Mouse (Mus musculus): ENCODE measurements at regions not wholly inside any gene's neighbourhood (a gene's known extent, or its start where the extent isn't known, plus 50 kb on each side); places are given as distances from the start of the nearest gene placed in this dataset.

- DNase-seq = no peak
These were observed 56.9 kb upstream of the Pik3r1 start for GRCm38 (mm10) chr13:101824962-101825361.

- no peak for DNase-seq
These were observed 64.0 kb upstream of the Pik3r1 start for GRCm38 (mm10) chr13:101831872-101832629.

GRCm38 (mm10) chr13:101834546-101834945 lies 66.5 kb upstream of the Pik3r1 start:
- no peak for DNase-seq

GRCm38 (mm10) chr13:101836992-101837391 lies 69.0 kb upstream of the Pik3r1 start:
- no peak for DNase-seq

GRCm38 (mm10) chr13:101844461-101845440 lies 76.7 kb upstream of the Pik3r1 start:
- DNase-seq = peak; percentile 57

GRCm38 (mm10) chr13:101846016-101846415 lies 78.0 kb upstream of the Pik3r1 start:
- no peak for DNase-seq

GRCm38 (mm10) chr13:101847879-101848600 lies 80.0 kb upstream of the Pik3r1 start:
- DNase-seq = peak; percentile 24

GRCm38 (mm10) chr13:101848601-101849147 lies 80.7 kb upstream of the Pik3r1 start:
- no peak for DNase-seq

- no peak for DNase-seq
These were observed 81.4 kb upstream of the Pik3r1 start for GRCm38 (mm10) chr13:101849416-101849815.

- no peak for DNase-seq
These were observed 83.3 kb upstream of the Pik3r1 start for GRCm38 (mm10) chr13:101851329-101851728.

- DNase-seq = no peak
These were observed 84.9 kb upstream of the Pik3r1 start for GRCm38 (mm10) chr13:101852960-101853359.

GRCm38 (mm10) chr13:101855141-101855540 lies 87.1 kb upstream of the Pik3r1 start:
- no peak for DNase-seq

GRCm38 (mm10) chr13:101860704-101861103 lies 92.7 kb upstream of the Pik3r1 start:
- DNase-seq = no peak

GRCm38 (mm10) chr13:101862011-101862410 lies 94.0 kb upstream of the Pik3r1 start:
- DNase-seq = no peak

GRCm38 (mm10) chr13:101863015-101863414 lies 95.0 kb upstream of the Pik3r1 start:
- DNase-seq = no peak

- no peak for DNase-seq
These were observed 95.6 kb upstream of the Pik3r1 start for GRCm38 (mm10) chr13:101863602-101864001.

- no peak for DNase-seq
These were observed 98.8 kb upstream of the Pik3r1 start for GRCm38 (mm10) chr13:101866843-101867242.

- DNase-seq = no peak
These were observed 106.7 kb upstream of the Pik3r1 start for GRCm38 (mm10) chr13:101874761-101875160.

GRCm38 (mm10) chr13:101876069-101876468 lies 108.1 kb upstream of the Pik3r1 start:
- no peak for DNase-seq

GRCm38 (mm10) chr13:101876601-101877000 lies 108.6 kb upstream of the Pik3r1 start:
- DNase-seq = no peak

- DNase-seq = no peak
These were observed 110.2 kb upstream of the Pik3r1 start for GRCm38 (mm10) chr13:101878168-101878567.

- peak; percentile 84 for DNase-seq
These were observed 111.6 kb upstream of the Pik3r1 start for GRCm38 (mm10) chr13:101879561-101880081.

Measured in adrenal gland, adult 8-10 months (tissue).